Mouse (Mus musculus) adrenal gland, adult 18-20 months (tissue): ENCODE measurements around the gene Nav1. TPM values are rescaled to one million over a fixed set of nuclear protein-coding genes. Genes with fewer than 3 reads are reported as not detected.

ENCODE experiments used
- DNase-seq, 2 experiments: peaks; one replicate each; pipeline ENCODE4 v3.0.0; 2021 to 2022; ENCODE audit warnings: low spot score in 2 of 2
- total RNA-seq, 2 experiments: library from RNA; stranded (reverse); gene quantifications; 1 replicate in 1 of 2; 2 replicates in 1 of 2; pipeline ENCODE4 v1.2.3; 2021

The Nav1 gene
- total RNA-seq, 2 experiments from 2014 or later: 11.2 to 15.3 TPM

DNA sequence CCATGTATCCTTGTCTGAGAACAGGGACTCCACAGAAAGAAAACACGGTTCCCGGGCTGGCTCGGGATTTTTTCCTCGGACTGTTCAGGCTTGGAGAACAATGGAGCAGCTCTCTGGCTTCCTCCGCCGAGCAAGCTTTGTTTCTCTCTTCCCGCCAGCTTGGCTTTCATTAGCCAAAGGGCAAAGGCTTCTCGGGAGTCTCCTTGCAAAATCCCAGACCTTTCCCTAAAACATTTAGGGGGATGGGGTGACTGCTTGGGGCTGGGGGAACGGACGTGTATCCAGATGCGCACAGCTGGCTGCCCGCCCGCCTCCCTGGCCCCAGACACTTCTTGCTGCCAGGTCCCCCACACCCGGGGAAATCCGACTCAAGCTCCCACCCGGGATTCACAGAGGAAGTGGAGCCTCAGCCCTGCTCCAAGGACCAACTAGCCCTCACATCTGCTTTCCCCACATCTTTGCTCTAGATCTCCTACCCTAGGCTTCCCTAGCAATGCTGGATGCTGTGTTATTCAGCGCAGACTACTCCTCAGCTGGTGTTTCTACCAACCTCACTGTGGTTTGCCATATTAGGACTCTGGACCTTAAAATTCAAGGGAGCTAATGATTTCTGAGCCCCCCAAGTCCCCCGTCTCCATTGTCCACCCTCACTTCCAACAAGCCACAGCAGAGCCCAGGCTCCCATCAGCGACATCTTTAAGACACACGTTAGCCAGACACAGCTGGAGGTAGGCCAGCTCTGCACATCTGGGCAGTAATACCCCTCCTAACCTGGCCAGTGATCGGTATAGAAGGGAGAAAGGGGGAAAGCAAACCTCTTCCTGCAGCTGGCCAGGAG, 23.2 kb downstream of the Nav1 start:
- no peak for DNase-seq

GRCm38 (mm10) chr1:135583081-135583677, 23.9 kb downstream of the Nav1 start:
- DNase-seq: no peak

GRCm38 (mm10) chr1:135581001-135581400, 26.1 kb downstream of the Nav1 start:
- no peak for DNase-seq

DNA sequence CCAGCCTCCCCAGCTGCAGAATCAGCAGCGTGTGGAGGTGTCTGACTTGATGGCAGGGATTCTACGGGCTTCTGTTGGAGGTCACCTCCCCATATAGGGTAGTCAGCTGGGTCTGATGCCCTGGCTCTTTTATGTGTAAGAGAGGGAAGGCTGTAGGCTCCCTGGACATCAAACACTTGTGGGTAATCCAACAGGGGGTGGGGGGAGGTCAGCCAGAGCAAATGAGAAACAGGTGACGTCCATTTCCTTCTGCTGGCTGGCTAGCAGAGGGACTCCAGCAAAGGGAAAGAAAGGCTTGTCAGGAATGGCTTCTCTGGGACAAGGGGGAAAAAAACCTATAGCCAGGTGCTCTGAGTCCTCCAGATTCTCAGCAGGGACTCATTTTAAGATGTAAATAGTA, 28.0 kb downstream of the Nav1 start:
- no peak for DNase-seq

DNA sequence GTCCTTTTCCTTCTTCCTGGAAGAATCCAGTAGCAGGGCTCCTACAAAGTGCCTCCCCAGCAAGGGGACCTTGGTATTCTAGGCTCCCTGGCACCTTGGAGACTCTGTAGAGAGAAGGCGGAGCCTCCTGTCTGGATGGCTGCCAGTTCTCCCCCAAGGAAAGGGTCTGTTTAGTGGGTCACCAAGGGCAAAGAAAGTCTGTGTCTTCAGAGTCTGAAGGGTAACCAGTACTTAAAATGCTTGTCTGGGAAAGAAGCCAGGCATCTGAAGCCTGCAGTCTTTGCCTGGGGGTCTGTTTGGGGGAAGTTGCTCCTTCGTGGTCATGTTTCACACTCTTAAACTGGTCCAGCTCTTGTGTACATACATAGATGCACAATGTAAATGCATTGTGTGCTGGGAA, 29.3 kb downstream of the Nav1 start:
- no peak for DNase-seq

DNA sequence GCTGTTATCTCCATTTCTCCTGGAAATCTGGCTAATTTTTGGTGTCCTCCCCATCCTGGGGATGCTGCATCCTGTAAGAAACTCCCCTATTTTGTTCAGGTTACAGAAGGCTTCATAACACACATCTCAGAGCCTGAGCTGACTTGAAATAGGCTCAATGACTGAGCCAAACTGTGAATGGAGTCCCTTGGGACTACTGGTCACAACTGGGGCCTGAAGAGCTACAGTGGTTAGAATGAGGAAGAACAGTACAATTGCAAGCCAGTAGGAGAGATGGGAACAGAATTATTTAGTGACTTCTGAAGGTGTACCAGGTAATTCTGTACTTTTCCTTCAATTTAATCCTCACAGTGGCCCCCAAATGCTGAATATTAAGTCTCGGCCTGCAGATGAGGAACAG, 31.7 kb downstream of the Nav1 start:
- no peak for DNase-seq

- DNase-seq: no peak
These were observed 32.5 kb downstream of the Nav1 start for GRCm38 (mm10) chr1:135574451-135575208.

- DNase-seq: no peak
These were observed 34.8 kb downstream of the Nav1 start for GRCm38 (mm10) chr1:135572139-135572892.

GRCm38 (mm10) chr1:135568087-135568486, 39.0 kb downstream of the Nav1 start:
- DNase-seq: no peak

DNA sequence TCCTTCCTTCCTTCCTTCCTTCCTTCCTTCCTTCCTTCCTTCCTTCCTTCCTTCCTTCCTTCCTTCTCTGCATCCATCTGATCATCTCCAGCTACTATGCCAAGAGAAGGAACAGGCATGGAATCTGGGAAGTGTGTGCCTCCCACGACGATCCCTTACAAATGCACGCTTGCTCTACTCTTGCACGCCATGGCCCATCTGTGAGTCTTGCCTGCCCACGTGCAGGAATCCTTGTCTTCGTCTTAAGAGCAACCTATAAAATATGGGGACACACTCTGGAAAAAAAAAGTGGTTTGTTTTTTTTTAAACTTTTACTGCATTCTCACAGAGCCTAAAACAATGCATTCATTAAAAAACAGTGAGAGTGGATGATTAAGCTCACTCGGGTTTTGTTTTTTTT, 40.5 kb downstream of the Nav1 start:
- no peak for DNase-seq

GRCm38 (mm10) chr1:135565775-135566174, 41.3 kb downstream of the Nav1 start:
- no peak for DNase-seq

- DNase-seq: no peak
These were observed 42.2 kb downstream of the Nav1 start for GRCm38 (mm10) chr1:135564660-135565519.

DNA sequence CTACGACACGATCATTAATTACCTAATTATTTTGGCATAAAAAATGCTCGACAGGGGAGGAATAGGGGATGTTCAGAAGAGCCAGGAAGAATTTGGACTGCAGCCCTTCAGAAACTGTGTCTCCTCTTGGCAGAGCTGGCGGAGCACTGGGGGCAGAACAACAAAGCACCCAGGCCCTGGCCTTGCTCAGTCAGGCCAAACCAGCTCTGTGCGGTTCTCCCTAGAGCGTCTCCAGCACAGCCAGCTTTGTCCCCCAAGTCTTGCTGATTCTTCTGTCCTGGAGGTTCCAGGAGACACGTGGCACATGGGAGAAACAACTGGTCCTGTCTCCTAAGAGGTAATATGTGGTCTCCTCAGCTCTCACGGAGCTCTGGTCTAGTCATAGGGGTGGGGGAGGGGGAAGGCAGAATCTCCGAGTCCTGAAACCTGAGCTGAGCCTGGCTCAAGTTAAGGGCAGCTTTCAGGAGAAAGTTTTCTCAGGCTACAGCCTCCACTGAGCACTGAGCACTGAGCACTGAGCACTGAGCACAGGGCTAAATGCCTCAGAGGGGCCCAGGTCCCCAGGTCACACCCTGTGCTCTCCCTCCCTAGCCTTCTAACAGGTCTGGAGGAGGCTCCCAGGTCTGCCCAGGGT, 43.2 kb downstream of the Nav1 start:
- DNase-seq: no peak

DNA sequence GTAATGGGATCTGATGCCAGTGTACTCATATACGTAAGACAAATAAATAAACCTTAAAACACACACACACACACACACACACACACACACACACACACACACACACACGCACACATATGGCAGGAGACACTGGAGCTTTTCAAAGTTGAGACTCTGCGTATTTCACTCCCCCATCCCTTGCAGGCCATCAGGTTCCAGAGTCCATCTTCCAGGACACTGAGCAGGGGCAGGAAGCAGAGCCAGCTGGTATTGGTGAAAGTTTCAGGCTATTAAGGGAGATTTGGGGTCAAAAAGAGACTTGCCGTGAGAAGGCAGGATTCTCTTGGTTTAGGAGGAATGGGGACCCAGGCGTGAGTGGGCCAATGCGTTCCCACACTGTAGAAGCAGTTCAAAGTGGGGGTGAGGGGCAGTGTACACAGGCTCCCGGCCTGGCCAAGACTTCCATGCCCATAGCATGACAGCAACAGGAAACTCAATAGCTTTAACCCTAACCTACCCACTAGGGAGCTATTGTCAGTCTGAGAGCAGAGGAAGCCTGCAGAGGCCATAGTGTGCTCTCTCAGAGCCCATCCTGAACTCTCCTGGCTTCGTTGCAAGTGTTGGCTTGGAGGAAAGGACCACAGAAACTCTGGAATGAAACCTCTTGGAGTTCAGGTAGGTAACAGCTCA, 44.0 kb downstream of the Nav1 start:
- DNase-seq: no peak

GRCm38 (mm10) chr1:135562115-135562514, 45.0 kb downstream of the Nav1 start:
- no peak for DNase-seq

GRCm38 (mm10) chr1:135561282-135561681, 45.8 kb downstream of the Nav1 start:
- DNase-seq: no peak

DNA sequence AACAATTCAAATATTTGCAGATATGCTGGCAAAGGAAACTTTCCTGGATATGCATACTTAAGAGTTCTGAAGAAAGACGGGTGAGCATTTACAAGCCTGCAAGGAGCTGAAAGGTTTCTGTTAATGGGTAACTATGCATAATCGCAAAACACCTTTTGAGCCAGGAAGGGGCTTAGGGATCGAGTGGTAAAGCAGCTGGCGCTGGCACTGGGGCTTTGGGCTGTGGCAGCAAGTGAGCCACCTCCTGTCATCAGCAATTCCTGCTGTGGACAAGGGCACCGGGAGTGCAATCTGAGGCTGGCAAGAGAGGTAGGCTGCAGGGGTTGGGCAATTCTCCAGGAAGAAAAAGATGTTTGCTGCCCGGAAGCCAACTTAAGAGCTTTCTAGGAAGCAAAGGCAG, 49.1 kb downstream of the Nav1 start:
- DNase-seq: no peak

DNA sequence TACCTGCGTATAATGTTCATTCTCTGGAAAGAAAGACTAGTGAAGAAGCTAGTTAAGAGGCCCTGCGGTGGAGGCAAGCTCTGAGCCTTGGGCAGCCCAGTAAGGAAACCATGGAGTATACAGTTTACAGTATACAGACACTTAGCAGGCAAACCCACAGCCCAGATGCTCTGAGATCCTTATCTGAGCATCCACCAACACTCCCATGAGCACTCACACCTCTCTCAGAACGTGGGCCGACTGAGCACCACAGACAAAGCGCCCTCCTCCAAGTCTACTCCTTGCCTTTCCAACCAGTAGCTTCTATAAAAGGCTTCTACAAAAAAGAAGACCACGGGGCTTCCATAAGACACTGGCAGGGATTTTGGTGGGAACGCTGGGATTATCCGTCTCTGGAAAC, 51.2 kb downstream of the Nav1 start:
- no peak for DNase-seq

DNA sequence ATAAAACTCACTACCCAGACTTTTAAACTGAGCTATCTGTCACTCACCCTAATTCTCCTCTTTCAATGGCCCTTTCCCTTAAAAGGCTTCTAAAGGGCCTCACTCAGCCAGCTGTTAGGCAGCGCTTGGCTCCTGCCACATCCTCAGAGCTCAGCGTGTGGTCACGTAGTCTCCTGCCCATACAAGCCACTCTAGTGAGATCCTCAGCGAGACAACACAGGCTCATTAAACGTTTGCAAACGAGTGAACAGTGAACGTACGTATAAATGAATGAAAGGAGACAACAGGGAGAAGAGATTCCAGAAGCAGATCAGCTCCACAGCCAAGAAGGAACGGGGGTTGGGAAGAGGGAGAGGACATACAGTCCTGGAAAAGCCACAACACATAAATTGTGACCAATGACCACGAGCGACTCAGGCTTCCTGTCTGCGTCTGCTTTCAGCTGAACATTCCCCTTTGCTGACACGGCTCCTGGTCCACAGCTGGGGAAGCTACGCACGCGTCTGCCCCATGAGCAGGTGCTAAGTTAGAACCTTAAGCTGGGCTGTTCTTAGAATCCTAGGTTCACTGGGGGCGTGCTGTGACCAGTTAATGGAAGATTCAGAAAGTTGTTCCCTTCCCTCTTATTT, 52.3 kb downstream of the Nav1 start:
- DNase-seq: no peak
